Mouse (Mus musculus): ENCODE results near the gene 2010111I01Rik. TPM values are rescaled to one million over a fixed set of nuclear protein-coding genes. Genes with fewer than 3 reads are reported as not detected.

2010111I01Rik gene
- polyA plus RNA-seq, 1 experiment from 2014 or later = 93.5 TPM

GRCm38 (mm10) chr13:63240835-63241234 is 276.1 kb downstream of the 2010111I01Rik start:
- Histone ChIP-seq H3K4me2 (replicated peaks) (peak overlapping the region; percentile 83), H3K27ac (peak overlapping the region; percentile 96), H3K4me1 (replicated peaks) (peaks cover 29% of the 10 kb centered on the region), H3K4me3 (replicated peaks) (peak overlapping the region; percentile 64), H3K27me3 (replicated peaks) (no peaks in the 10 kb centered on the region), H3K36me3 (peaks cover 5% of the 10 kb centered on the region; the same call in 1 of the 2 replicates), H3K9me3 (no peaks in the 10 kb centered on the region), H3K9ac (peak overlapping the region; percentile 76)
- 6% methylated on average over 5 of the region's 5 CpGs for WGBS
- no peak for ATAC-seq

- no peaks in the 10 kb centered on the region for H3K9me3 ChIP-seq
- WGBS = 64% methylated on average over 3 of the region's 3 CpGs
- H3K27ac ChIP-seq = peak overlapping the region; percentile 62; the same call in 1 of the 2 replicates
Measured at GRCm38 (mm10) chr13:63241665-63242064, 277.0 kb downstream of the 2010111I01Rik start.

GRCm38 (mm10) chr13:63242401-63243192 is 277.9 kb downstream of the 2010111I01Rik start:
- peak overlapping the region; percentile 62; the same call in 1 of the 2 replicates for H3K27ac ChIP-seq

More at GRCm38 (mm10) chr13:63241665-63242064, 277.0 kb downstream of the 2010111I01Rik start:
- H3K27me3 ChIP-seq (replicated peaks) = no peaks in the 10 kb centered on the region
- H3K4me2 ChIP-seq (replicated peaks) = peak overlapping the region; percentile 83
- H3K9ac ChIP-seq = peak overlapping the region; percentile 40
- peaks cover 5% of the 10 kb centered on the region; the same call in 1 of the 2 replicates for H3K36me3 ChIP-seq
- no peak for ATAC-seq
- H3K4me1 ChIP-seq (replicated peaks) = peaks cover 28% of the 10 kb centered on the region
- H3K4me3 ChIP-seq (replicated peaks) = peak overlapping the region; percentile 64

GRCm38 (mm10) chr13:63243586-63243985 is 278.9 kb downstream of the 2010111I01Rik start:
- H3K9me3 ChIP-seq = no peaks in the 10 kb centered on the region
- no peaks in the 10 kb centered on the region for H3K27me3 ChIP-seq (replicated peaks)
- no peak for ATAC-seq
- H3K36me3 ChIP-seq = peaks cover 5% of the 10 kb centered on the region; the same call in 1 of the 2 replicates
- WGBS = 65% methylated on average over 5 of the region's 5 CpGs
- peak overlapping the region; percentile 18; the same call in 1 of the 2 replicates for H3K4me2 ChIP-seq (replicated peaks)
- no peak overlapping the region for H3K4me3 ChIP-seq (replicated peaks)
- no peak overlapping the region for H3K9ac ChIP-seq
- peaks cover 26% of the 10 kb centered on the region for H3K4me1 ChIP-seq (replicated peaks)
- no peak overlapping the region for H3K27ac ChIP-seq

More at GRCm38 (mm10) chr13:63242401-63243192, 277.9 kb downstream of the 2010111I01Rik start:
- H3K4me2 ChIP-seq (replicated peaks) = peak overlapping the region; percentile 83
- no peak for ATAC-seq
- H3K36me3 ChIP-seq = peaks cover 5% of the 10 kb centered on the region; the same call in 1 of the 2 replicates
- H3K4me1 ChIP-seq (replicated peaks) = peaks cover 28% of the 10 kb centered on the region
- 48% methylated on average over 10 of the region's 10 CpGs for WGBS
- peak overlapping the region; percentile 40 for H3K9ac ChIP-seq
- no peaks in the 10 kb centered on the region for H3K9me3 ChIP-seq
- H3K4me3 ChIP-seq (replicated peaks) = peak overlapping the region; percentile 64
- no peaks in the 10 kb centered on the region for H3K27me3 ChIP-seq (replicated peaks)

- Histone ChIP-seq H3K9me3 (no peaks in the 10 kb centered on the region), H3K4me2 (replicated peaks) (peak overlapping the region; percentile 32), H3K4me1 (replicated peaks) (peaks cover 26% of the 10 kb centered on the region), H3K36me3 (peaks cover 5% of the 10 kb centered on the region; the same call in 1 of the 2 replicates), H3K4me3 (replicated peaks) (no peak overlapping the region), H3K27ac (no peak overlapping the region), H3K9ac (no peak overlapping the region), H3K27me3 (replicated peaks) (no peaks in the 10 kb centered on the region)
- ATAC-seq = no peak
- 77% methylated on average over 3 of the region's 3 CpGs for WGBS
Measured at GRCm38 (mm10) chr13:63244425-63244824, 279.7 kb downstream of the 2010111I01Rik start.

GRCm38 (mm10) chr13:63245218-63245617 is 280.5 kb downstream of the 2010111I01Rik start:
- Histone ChIP-seq H3K9me3 (no peaks in the 10 kb centered on the region), H3K4me2 (replicated peaks) (no peak overlapping the region; the same call in 1 of the 2 replicates), H3K9ac (no peak overlapping the region), H3K27ac (no peak overlapping the region), H3K36me3 (peaks cover 5% of the 10 kb centered on the region; the same call in 1 of the 2 replicates), H3K4me3 (replicated peaks) (no peak overlapping the region), H3K4me1 (replicated peaks) (peaks cover 26% of the 10 kb centered on the region), H3K27me3 (replicated peaks) (no peaks in the 10 kb centered on the region)
- ATAC-seq = no peak
- WGBS = 63% methylated on average over 9 of the region's 9 CpGs

GRCm38 (mm10) chr13:63245812-63246211 is 281.1 kb downstream of the 2010111I01Rik start:
- Histone ChIP-seq H3K27ac (no peak overlapping the region), H3K4me2 (replicated peaks) (no peak overlapping the region), H3K9ac (no peak overlapping the region), H3K9me3 (no peaks in the 10 kb centered on the region), H3K36me3 (peaks cover 5% of the 10 kb centered on the region; the same call in 1 of the 2 replicates), H3K4me1 (replicated peaks) (peaks cover 26% of the 10 kb centered on the region), H3K27me3 (replicated peaks) (no peaks in the 10 kb centered on the region), H3K4me3 (replicated peaks) (no peak overlapping the region)
- WGBS = 74% methylated on average over 4 of the region's 4 CpGs
- ATAC-seq = no peak

GRCm38 (mm10) chr13:63246332-63246940 is 281.7 kb downstream of the 2010111I01Rik start:
- H3K9ac ChIP-seq = no peak overlapping the region
- no peaks in the 10 kb centered on the region for H3K27me3 ChIP-seq (replicated peaks)
- peaks cover 25% of the 10 kb centered on the region for H3K4me1 ChIP-seq (replicated peaks)
- no peaks in the 10 kb centered on the region for H3K9me3 ChIP-seq
- no peak for ATAC-seq
- H3K36me3 ChIP-seq = peaks cover 5% of the 10 kb centered on the region; the same call in 1 of the 2 replicates
- H3K27ac ChIP-seq = 0 out of 2 replicates have a peak overlapping the region, but pooled peaks have one; percentile 10
- WGBS = 58% methylated on average over 12 of the region's 12 CpGs
- 0 out of 2 replicates have a peak overlapping the region, but pooled peaks have one; percentile 4 for H3K4me2 ChIP-seq (replicated peaks)
- H3K4me3 ChIP-seq (replicated peaks) = no peak overlapping the region

- Histone ChIP-seq H3K4me2 (replicated peaks) (no peak overlapping the region), H3K27ac (no peak overlapping the region), H3K27me3 (replicated peaks) (no peaks in the 10 kb centered on the region), H3K36me3 (peaks cover 5% of the 10 kb centered on the region; the same call in 1 of the 2 replicates), H3K9ac (no peak overlapping the region), H3K9me3 (no peaks in the 10 kb centered on the region), H3K4me1 (replicated peaks) (peaks cover 23% of the 10 kb centered on the region), H3K4me3 (replicated peaks) (no peak overlapping the region)
- ATAC-seq = no peak
- WGBS = 49% methylated on average over 7 of the region's 7 CpGs
Measured at GRCm38 (mm10) chr13:63247041-63247440, 282.3 kb downstream of the 2010111I01Rik start.

- 92% methylated on average over 11 of the region's 11 CpGs for WGBS
- no peak overlapping the region for H3K9ac ChIP-seq
Measured at GRCm38 (mm10) chr13:63247631-63248030, 282.9 kb downstream of the 2010111I01Rik start.

GRCm38 (mm10) chr13:63248318-63248717 is 283.6 kb downstream of the 2010111I01Rik start:
- Histone ChIP-seq H3K36me3 (no peaks in the 10 kb centered on the region), H3K27ac (no peak overlapping the region), H3K9ac (no peak overlapping the region), H3K4me2 (replicated peaks) (no peak overlapping the region), H3K4me1 (replicated peaks) (peaks cover 21% of the 10 kb centered on the region), H3K27me3 (replicated peaks) (no peaks in the 10 kb centered on the region), H3K9me3 (no peaks in the 10 kb centered on the region), H3K4me3 (replicated peaks) (no peak overlapping the region)
- no peak for ATAC-seq
- 90% methylated on average over 10 of the region's 10 CpGs for WGBS

More at GRCm38 (mm10) chr13:63247631-63248030, 282.9 kb downstream of the 2010111I01Rik start:
- H3K9me3 ChIP-seq = no peaks in the 10 kb centered on the region
- H3K36me3 ChIP-seq = peaks cover 5% of the 10 kb centered on the region; the same call in 1 of the 2 replicates
- no peak overlapping the region for H3K4me2 ChIP-seq (replicated peaks)
- ATAC-seq = no peak
- peaks cover 19% of the 10 kb centered on the region for H3K4me1 ChIP-seq (replicated peaks)
- H3K4me3 ChIP-seq (replicated peaks) = no peak overlapping the region
- H3K27ac ChIP-seq = no peak overlapping the region
- no peaks in the 10 kb centered on the region for H3K27me3 ChIP-seq (replicated peaks)

GRCm38 (mm10) chr13:63249171-63249570 is 284.5 kb downstream of the 2010111I01Rik start:
- H3K4me2 ChIP-seq (replicated peaks) = no peak overlapping the region
- 75% methylated on average over 7 of the region's 7 CpGs for WGBS

More at GRCm38 (mm10) chr13:63249171-63249570, 284.5 kb downstream of the 2010111I01Rik start:
- Histone ChIP-seq H3K27me3 (replicated peaks) (no peaks in the 10 kb centered on the region), H3K4me1 (replicated peaks) (peaks cover 22% of the 10 kb centered on the region), H3K36me3 (no peaks in the 10 kb centered on the region), H3K4me3 (replicated peaks) (no peak overlapping the region), H3K27ac (0 out of 2 replicates have a peak overlapping the region, but pooled peaks have one; percentile 6), H3K9me3 (no peaks in the 10 kb centered on the region), H3K9ac (0 out of 2 replicates have a peak overlapping the region, but pooled peaks have one; percentile 14)
- ATAC-seq = no peak
